Mouse (Mus musculus) ovary, adult 2 months (tissue): ENCODE results near the gene Scaper. TPM values are rescaled to one million over a fixed set of nuclear protein-coding genes. Genes with fewer than 3 reads are reported as not detected.

Source experiments
- polyA plus RNA-seq: library from polyadenylated mRNA; depleted of rRNA; stranded (reverse); fragments of >200 nt; gene quantifications from 2 replicates; pipeline ENCODE4 v1.2.3, GENCODE M21; 2012; rRNA removed

Scaper gene
- polyA plus RNA-seq = 4.7 and 6.1 TPM in 2 replicates

DNA sequence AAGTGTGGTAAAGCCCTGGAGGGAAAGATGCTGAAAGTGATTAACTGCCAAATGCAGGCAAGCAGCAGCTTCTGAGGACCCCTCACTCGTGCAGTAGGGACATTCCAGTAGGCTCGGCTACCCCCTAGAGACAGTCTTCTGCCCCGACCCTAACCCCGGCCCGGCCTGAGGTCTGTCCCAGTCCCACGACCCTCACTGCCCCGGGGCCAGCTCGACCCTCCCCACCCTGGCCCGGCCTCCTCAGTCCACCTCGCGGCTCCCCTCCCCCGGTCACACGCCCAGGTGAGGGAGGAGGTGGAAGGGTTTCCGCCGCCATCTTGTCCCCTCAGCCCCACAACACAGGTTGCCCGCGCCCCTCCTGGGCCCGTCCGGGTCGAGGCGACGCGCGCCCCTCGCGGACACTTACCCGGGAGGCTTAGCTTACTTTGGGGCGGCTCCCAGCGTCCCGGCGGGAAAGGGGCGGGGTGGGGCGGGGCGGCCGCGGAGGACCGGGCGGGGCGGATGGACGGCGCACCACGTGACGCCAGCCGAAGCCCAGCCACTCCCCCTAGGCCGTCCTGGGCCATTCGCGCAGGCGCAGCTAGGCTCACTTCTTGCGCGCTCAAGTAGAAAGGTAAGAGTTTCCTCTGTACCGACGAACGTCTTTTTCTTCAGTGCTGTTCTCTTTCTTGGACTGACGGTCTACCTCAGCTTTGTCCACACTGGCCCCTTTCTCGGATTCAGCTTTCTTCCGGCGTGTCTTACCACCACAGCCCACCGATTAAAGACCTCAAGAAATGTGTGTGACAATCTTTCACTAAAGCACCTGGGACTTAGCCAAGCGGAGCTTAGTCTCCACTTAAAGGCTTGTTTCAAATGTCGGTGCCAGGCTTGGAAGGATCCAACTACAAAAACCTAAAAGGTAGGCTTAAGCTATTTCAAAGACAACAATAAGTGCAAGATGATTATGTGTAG, at the start of gene Scaper:
TSS of gene Scaper (minus strand) at position 456 of the 954 bp plus-strand sequence.

DNA sequence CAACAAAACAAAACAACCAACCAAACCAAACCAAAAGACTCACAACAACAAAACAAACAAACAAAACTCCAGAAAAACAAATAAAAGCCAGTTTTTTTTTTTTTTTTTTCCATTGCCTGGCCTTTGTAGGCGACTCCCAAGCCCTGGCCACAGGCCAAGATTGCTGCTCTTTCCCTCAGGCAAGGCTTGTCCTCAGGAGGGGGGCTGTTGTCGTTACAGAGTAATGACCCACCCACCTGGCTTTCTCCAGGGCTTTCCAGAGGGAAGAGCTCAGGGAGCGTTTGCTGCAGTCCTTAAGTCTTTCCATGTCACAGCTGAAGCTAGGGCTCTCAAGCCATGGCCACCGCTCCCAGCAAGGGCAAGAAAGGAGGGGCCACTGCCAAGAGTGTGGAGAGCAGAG, 399.5 kb downstream of the Scaper start, which contains the start of gene Isl2:
TSS of gene Isl2 (plus strand) at position 296 of the 400 bp plus-strand sequence.

DNA sequence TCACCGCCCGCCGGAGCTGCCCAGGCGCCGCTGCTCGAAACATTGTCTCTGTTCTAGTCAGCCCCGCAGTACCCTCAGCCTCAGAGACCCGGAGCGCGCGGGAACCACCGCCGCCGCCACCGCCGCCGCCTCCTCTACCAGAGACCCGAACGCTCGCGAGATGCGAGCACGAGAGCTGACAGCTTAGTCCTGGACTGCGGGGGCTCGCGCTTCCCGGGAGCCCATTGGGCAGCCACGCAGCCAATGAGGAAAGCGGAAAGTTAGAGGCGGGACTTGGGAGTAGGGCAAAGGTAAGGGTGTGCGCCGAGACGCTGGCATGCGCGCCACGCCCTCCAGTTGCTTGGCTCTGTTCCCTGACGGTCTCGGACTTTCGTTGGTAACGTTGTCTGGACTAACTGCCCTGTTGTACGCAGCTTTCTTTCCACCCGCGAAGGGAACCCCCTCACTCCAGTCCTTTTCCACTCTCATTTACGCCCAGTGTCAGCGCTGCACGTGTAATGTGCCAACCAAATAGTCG, 425.8 kb downstream of the Scaper start, which contains the start of gene Etfa:
TSS of gene Etfa (minus strand) at position 217 of the 517 bp plus-strand sequence.

Other genes with a start within 250 kb of the Scaper start
- gene 4930563M21Rik, start 72.4 kb upstream of the Scaper start, polyA plus RNA-seq = not detected in 2 replicates
- gene Rcn2, start 103.7 kb upstream of the Scaper start, polyA plus RNA-seq = 141 and 271 TPM in 2 replicates
- 4.7 and 4.8 TPM in 2 replicates for gene Pstpip1, start 151.8 kb upstream of the Scaper start, polyA plus RNA-seq
- 249 and 300 TPM in 2 replicates for gene Tspan3, start 227.4 kb upstream of the Scaper start, polyA plus RNA-seq